Mouse (Mus musculus): ENCODE measurements around the gene Platr17. TPM values are rescaled to one million over a fixed set of nuclear protein-coding genes. Genes with fewer than 3 reads are reported as not detected.
A peak's percentile ranks its signal among the peaks of the same experiment; 100 is the strongest.
"Not testable (repeated sequence)": the region's sequence is repeated elsewhere in the genome, so short reads cannot be mapped to it uniquely, and the experiment has no call there.

Platr17 gene
- total RNA-seq (2015; ENCODE audit: low replicate concordance) (not detected in 2 replicates), total RNA-seq (2017; ENCODE audit: low replicate concordance) (not detected in 2 replicates)

- ATAC-seq (replicated peaks; ENCODE audit: low FRiP score, poor library complexity, severe bottlenecking), result not testable (repeated sequence)
Observed at GRCm38 (mm10) chr17:33904835-33905234, at the start of gene Platr17. Gene Platr17 (plus strand): TSS chr17:33905135.

- no peak for ATAC-seq (replicated peaks; ENCODE audit: low FRiP score, poor library complexity, severe bottlenecking)
Observed at GRCm38 (mm10) chr17:33857816-33858215, 47.1 kb upstream of the Platr17 start.

GRCm38 (mm10) chr17:33865330-33866030 is 39.5 kb upstream of the Platr17 start:
- ATAC-seq (replicated peaks; ENCODE audit: low FRiP score, poor library complexity, severe bottlenecking), result peak; percentile 73

GRCm38 (mm10) chr17:33873537-33873936 is 31.4 kb upstream of the Platr17 start, which contains the start of gene Gm7029:
Gene Gm7029 (plus strand): TSS chr17:33873837.
- ATAC-seq (replicated peaks; ENCODE audit: low FRiP score, poor library complexity, severe bottlenecking), result peak; percentile 30; the same call in 1 of the 2 replicates

- ATAC-seq (replicated peaks; ENCODE audit: low FRiP score, poor library complexity, severe bottlenecking), result no peak
Observed at GRCm38 (mm10) chr17:33874411-33874810, 30.5 kb upstream of the Platr17 start.

DNA sequence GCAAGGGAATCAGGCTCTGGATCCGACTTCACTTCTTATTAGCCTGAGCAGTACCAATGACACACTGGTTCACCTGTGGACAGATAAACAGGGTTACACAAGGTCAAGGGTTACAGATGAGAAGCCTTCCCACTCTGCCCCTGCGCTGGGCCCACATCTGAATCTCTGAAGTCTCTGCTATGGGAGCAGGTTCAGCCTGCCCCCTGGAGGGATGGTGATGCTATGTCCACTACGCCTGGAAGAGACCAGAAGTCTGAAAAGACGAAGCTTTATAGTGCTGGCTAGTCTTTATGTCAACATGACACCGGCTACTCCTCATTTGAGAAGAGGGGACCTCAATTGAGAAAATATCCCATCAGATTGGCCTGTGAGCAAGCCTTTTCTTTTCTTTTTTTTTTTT is 29.1 kb upstream of the Platr17 start:
- peak; percentile 33; the same call in 1 of the 2 replicates for ATAC-seq (replicated peaks; ENCODE audit: low FRiP score, poor library complexity, severe bottlenecking)

- ATAC-seq (replicated peaks; ENCODE audit: low FRiP score, poor library complexity, severe bottlenecking), result peak; percentile 26; the same call in 1 of the 2 replicates
Observed at GRCm38 (mm10) chr17:33884320-33884719, 20.6 kb upstream of the Platr17 start.

DNA sequence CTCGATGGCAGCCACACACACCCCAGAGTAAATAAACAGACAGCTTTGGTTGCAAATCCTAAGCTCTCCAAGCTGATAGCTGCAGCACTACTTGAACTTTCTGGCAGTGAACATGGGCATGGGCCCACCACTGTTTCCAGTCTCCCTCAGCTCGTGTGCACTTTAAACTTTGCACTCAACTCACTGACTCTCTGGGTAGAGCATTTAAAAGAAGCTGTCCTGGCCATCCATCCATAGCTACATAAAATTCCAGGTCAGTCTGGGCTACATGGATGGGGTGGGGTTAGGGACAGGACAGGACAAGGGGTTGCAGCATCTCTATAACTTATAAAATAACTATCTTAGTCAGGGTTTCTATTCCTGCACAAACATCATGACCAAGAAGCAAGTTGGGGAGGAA is 17.1 kb upstream of the Platr17 start:
- not testable (repeated sequence) for ATAC-seq (replicated peaks; ENCODE audit: low FRiP score, poor library complexity, severe bottlenecking)

- not testable (repeated sequence) for ATAC-seq (replicated peaks; ENCODE audit: low FRiP score, poor library complexity, severe bottlenecking)
Observed at GRCm38 (mm10) chr17:33888230-33888629, 16.7 kb upstream of the Platr17 start.

DNA sequence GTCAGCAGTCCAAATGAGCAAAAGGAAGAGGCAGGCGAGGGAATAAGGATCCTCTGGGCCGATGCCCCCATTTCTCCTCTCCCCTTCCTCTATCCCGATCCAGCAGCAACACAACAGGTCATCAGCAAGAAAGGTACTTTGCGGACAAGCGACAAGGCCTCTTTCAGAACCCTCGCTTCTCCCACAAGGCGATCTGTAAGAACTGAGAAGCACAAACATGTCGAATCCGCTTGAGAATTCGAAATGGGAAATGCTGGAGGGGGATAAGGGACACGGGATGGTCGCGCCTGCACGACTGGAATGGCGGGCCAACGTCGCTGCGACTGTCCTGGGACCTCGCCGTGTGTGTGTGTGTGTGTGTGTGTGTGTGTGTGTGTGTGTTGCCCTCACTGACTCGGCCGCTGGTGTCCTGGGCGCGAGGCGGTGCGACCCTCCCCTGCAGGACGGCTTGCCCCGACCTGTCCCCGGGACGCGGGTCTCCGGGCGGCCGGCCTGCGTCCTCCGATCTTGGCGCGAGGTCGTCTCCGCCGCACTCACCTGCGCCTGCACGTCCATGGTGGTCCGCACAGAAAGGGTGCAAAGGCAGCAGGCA is 14.9 kb upstream of the Platr17 start:
- not testable (repeated sequence) for ATAC-seq (replicated peaks; ENCODE audit: low FRiP score, poor library complexity, severe bottlenecking)

GRCm38 (mm10) chr17:33890533-33891059 is 14.3 kb upstream of the Platr17 start, which contains the start of gene Kifc1:
Gene Kifc1 (minus strand): TSS chr17:33890661.
- peak; percentile 98 for ATAC-seq (replicated peaks; ENCODE audit: low FRiP score, poor library complexity, severe bottlenecking)

DNA sequence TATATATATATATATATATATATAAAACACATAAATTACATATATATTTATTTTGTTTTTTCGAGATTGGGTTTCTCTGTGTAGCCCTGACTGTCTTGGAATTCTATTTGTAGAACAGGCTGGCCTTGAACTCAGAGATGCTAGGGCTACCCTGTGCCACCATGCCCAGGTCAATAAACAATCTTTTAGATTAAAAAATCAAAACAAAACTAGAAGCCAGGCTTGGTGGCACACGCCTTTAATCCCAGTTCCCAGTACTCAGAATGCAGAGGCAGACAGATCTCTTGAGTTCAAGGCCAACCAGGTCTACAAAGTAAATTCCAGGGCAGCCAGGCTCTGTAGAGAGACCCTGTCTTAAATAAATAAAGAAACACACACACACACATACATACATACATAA is 13.6 kb upstream of the Platr17 start:
- ATAC-seq (replicated peaks; ENCODE audit: low FRiP score, poor library complexity, severe bottlenecking), result no peak

GRCm38 (mm10) chr17:33891892-33892291 is 13.0 kb upstream of the Platr17 start:
- not testable (repeated sequence) for ATAC-seq (replicated peaks; ENCODE audit: low FRiP score, poor library complexity, severe bottlenecking)

DNA sequence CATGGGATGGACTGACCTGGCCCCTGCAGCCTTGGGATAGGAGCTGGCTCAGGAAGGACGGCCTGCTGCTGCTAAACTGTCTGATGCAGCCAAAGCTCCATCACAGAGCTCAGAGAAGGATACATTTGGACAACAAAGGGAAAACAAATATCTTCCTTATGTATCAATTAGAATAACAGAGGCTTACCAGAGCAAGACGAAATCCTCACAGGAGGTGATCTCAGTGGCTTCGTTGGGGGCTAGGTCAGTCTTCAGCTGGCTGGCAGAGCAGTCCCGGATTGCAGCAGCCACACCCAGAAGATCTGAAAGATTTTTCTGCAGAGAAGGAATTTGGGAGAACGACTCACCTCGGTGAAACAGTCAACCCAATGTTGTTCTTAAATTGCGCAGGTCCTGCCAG is 12.5 kb upstream of the Platr17 start:
- ATAC-seq (replicated peaks; ENCODE audit: low FRiP score, poor library complexity, severe bottlenecking), result no peak

- ATAC-seq (replicated peaks; ENCODE audit: low FRiP score, poor library complexity, severe bottlenecking), result not testable (repeated sequence)
Observed at GRCm38 (mm10) chr17:33893011-33893410, 11.9 kb upstream of the Platr17 start.

DNA sequence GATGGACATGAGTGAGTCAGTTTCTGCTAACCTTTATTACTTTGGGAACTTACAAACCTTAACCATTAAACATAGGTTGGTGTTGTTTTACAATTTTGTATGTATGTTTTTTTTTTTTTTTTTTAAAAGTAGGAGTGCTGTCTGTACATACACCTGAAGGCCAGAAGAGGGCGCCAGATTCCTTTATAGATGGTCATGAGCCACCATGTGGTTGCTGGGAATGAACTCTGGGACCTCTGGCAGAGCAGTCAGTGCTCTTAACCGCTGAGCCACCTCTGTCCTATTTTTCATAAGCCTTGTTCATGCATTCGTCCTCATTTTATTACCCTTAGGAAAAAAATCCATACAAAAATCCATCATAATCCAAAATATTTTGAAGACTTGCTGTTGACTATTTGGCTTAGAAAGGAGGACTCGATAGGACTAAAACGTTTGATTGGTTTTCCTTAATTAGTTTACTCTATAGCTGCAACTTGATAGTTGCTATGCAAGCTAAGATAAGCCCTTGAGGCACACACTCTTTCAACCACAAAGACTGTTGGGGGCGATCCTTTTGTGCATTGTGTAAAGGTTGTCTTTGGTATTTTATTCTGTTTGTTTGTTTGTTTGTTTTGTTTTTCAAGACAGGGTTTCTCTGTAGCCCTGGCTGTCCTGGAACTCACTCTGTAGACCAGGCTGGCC is 7.7 kb upstream of the Platr17 start:
- ATAC-seq (replicated peaks; ENCODE audit: low FRiP score, poor library complexity, severe bottlenecking), result 0 out of 2 replicates have a peak, but pooled peaks have one; percentile 35

GRCm38 (mm10) chr17:33898193-33898592 is 6.7 kb upstream of the Platr17 start:
- not testable (repeated sequence) for ATAC-seq (replicated peaks; ENCODE audit: low FRiP score, poor library complexity, severe bottlenecking)

- ATAC-seq (replicated peaks; ENCODE audit: low FRiP score, poor library complexity, severe bottlenecking), result peak; percentile 87
Observed at GRCm38 (mm10) chr17:33899642-33900041, 5.3 kb upstream of the Platr17 start.

DNA sequence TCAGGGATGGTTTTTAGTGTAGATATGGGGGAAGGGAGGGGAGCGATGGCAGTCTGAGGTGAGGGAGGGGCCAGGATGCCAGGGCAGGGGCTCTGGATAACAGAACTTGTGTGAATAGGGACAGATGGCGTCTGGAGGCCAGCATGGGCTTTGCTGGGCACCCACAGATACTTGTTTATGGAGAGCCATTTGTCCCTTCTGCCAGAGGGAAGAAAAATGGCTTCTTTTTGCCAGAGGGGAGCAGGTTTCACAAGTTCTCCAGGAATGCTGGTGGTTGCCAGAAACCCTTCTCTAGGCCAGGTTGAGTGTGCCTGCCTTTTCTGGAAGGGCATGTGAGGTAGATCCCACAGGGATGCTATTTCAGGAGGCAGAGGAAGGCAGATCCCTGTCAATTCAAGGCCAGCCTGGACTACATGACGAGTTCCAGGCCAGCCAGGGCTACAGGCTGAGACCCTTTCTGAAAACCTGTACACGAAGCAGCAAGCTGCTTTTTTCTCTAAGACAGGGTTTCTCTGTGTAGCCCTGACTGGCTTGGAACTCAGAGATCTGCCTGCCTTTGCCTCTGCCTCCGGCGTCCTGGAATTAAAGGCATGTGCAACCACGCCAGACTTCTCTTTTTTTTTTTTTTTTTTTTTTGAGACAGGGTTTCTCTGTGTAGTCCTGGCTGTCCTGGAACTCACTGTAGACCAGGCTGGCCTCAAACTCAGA is 4.5 kb upstream of the Platr17 start:
- 0 out of 2 replicates have a peak, but pooled peaks have one; percentile 28 for ATAC-seq (replicated peaks; ENCODE audit: low FRiP score, poor library complexity, severe bottlenecking)

DNA sequence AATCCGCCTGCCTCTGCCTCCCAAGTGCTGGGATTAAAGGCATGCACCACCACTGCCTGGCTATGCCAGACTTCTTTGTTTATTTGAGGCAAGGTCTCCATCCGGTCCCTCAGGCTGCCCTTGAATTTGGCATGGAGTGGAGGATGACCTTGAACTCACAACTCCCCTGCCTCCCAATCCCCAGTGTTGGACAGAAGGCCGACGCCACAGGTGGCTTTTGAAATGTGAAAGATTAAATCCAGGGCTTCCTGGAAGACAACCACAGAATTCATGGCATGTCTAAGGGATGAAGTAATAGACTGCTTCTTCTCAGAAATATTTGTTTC is 4.0 kb upstream of the Platr17 start:
- ATAC-seq (replicated peaks; ENCODE audit: low FRiP score, poor library complexity, severe bottlenecking), result no peak

All from erythroid progenitor cell, adult 5-6 weeks (primary cell).